Mouse (Mus musculus): ENCODE measurements at regions not wholly inside any gene's neighbourhood (a gene's known extent, or its start where the extent isn't known, plus 50 kb on each side); places are given as distances from the start of the nearest gene placed in this dataset.

GRCm38 (mm10) chr16:91173241-91173640, 52.0 kb upstream of the Olig2 start:
- TF ChIP-seq EP300 (IDR thresholded peaks at IDR 0.05; ENCODE audit: low read depth) = no peak
- TF ChIP-seq CTCF (IDR thresholded peaks at IDR 0.05; ENCODE audit: low read depth) = no peak
